Mouse (Mus musculus) CH12.LX (cell line): ENCODE results near the gene Nos1.

ENCODE experiments used
- CHD2 ChIP-seq: IDR thresholded peaks from 2 replicates; pipeline ENCODE4 v1.6.1; 2011; ENCODE audit warnings: low read length, improper control_type of control experiment
- CTCF ChIP-seq, 2 experiments: IDR thresholded peaks in 1 of 2; conservative IDR thresholded peaks in 1 of 2; 2 replicates each; pipeline ENCODE4 v1.5.1; 2011 to 2012; ENCODE audit warnings: low read depth in 2 of 2, low read length in 2 of 2, improper control_type of control experiment in 1 of 2, inconsistent platforms in 1 of 2, mild to moderate bottlenecking in 1 of 2, moderate library complexity in 1 of 2
- EP300 ChIP-seq: IDR thresholded peaks from 2 replicates; pipeline ENCODE4 v1.6.1; 2011; ENCODE audit warnings: low read length, improper control_type of control experiment
- ETS1 ChIP-seq: conservative IDR thresholded peaks from 2 replicates; pipeline ENCODE4 v1.6.1; 2012; ENCODE audit warnings: low read depth, mild to moderate bottlenecking, inconsistent platforms, low read length, improper control_type of control experiment, moderate library complexity
- HCFC1 ChIP-seq: IDR thresholded peaks from 2 replicates; pipeline ENCODE4 v1.6.1; 2012; ENCODE audit warnings: low read depth, mild to moderate bottlenecking, inconsistent platforms, low read length, improper control_type of control experiment
- JUND ChIP-seq: conservative IDR thresholded peaks from 2 replicates; pipeline ENCODE4 v1.6.1; 2011; ENCODE audit warnings: low read depth, low read length, improper control_type of control experiment
- MAFK ChIP-seq: IDR thresholded peaks from 2 replicates; pipeline ENCODE4 v1.6.1; 2011; ENCODE audit warnings: low read length, improper control_type of control experiment; ENCODE audit not compliant: insufficient replicate concordance
- MAX ChIP-seq: IDR thresholded peaks from 2 replicates; pipeline ENCODE4 v1.6.1; 2011; ENCODE audit warnings: low read length, improper control_type of control experiment
- POLR2A ChIP-seq: IDR thresholded peaks from 2 replicates; pipeline ENCODE4 v1.6.1; 2011; ENCODE audit warnings: low read depth, mild to moderate bottlenecking, improper control_type of control experiment, low read length
- POLR2AphosphoS2 ChIP-seq: IDR thresholded peaks from 2 replicates; pipeline ENCODE4 v1.6.1; 2011; ENCODE audit warnings: low read depth, low read length, improper control_type of control experiment
- TBP ChIP-seq: conservative IDR thresholded peaks from 2 replicates; pipeline ENCODE4 v1.6.1; 2011; ENCODE audit warnings: low read depth, low read length, improper control_type of control experiment
- ZC3H11A ChIP-seq: IDR thresholded peaks from 2 replicates; pipeline ENCODE4 v1.6.1; 2012; ENCODE audit warnings: low read depth, mild to moderate bottlenecking, inconsistent platforms, low read length, improper control_type of control experiment
- ZKSCAN1 ChIP-seq: IDR thresholded peaks from 2 replicates; pipeline ENCODE4 v1.6.1; 2012; ENCODE audit warnings: low read depth, inconsistent platforms, low read length, improper control_type of control experiment, borderline replicate concordance
- ZMIZ1 ChIP-seq: IDR thresholded peaks from 2 replicates; pipeline ENCODE4 v1.6.1; 2012; ENCODE audit warnings: low read depth, mild to moderate bottlenecking, inconsistent platforms, low read length, improper control_type of control experiment

DNA sequence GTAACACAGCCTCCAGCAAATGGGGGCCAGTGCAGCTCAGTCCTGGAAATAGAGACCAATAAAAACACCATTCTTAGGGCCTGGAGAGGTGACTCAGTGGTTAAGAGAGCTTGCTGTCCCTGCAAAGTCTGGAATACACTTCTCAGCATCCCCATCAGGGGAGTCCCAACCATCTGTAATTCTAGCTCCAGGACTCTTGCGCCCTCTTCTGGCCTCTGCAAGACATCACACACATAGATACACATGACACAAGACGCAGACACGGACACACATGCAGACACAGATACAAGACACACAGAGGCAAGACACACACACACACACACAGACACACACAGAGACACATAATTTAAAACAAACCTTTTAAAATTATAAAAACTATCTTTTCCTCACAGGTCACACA, 160.7 kb downstream of the Nos1 start:
- TF ChIP-seq CTCF (conservative IDR thresholded peaks at IDR 0.05 in 1 of 2, IDR thresholded peaks at IDR 0.05 in 1 of 2; ENCODE audit: low read depth in 2 of 2, low read length in 2 of 2): peak; percentile 19 to 59; a peak in 3 of 4 replicates
- no peak for TF ChIP-seq ETS1
- no peak for TF ChIP-seq MAFK
- TF ChIP-seq EP300: no peak
- no peak for TF ChIP-seq ZC3H11A
- TF ChIP-seq POLR2A: no peak
- TF ChIP-seq TBP: no peak
- no peak for TF ChIP-seq ZMIZ1
- no peak for TF ChIP-seq MAX
- no peak for TF ChIP-seq POLR2AphosphoS2
- no peak for TF ChIP-seq HCFC1
- no peak for TF ChIP-seq CHD2
- no peak for TF ChIP-seq ZKSCAN1
- TF ChIP-seq JUND: no peak
